Mouse (Mus musculus) C2C12 (cell line): ENCODE measurements at regions not wholly inside any gene's neighbourhood (a gene's known extent, or its start where the extent isn't known, plus 50 kb on each side); places are given as distances from the start of the nearest gene placed in this dataset.

Experiments used
- H3K27me3 ChIP-seq: one replicate; pipeline ENCODE4 v1.6.1; 2011; ENCODE audit not compliant: control insufficient read depth, insufficient read depth, insufficient read length
- H3K36me3 ChIP-seq: one replicate; pipeline ENCODE4 v1.6.1; 2011; ENCODE audit not compliant: control insufficient read depth, insufficient read depth
- H3K4me3 ChIP-seq: one replicate; pipeline ENCODE4 v1.5.1; 2011; ENCODE audit warnings: mild to moderate bottlenecking, control low read depth; ENCODE audit not compliant: poor library complexity, insufficient read depth, severe bottlenecking
- H3K79me2 ChIP-seq: one replicate; pipeline ENCODE4 v1.6.1; 2011; ENCODE audit not compliant: control insufficient read depth, insufficient read depth
- H3K79me3 ChIP-seq: one replicate; pipeline ENCODE4 v1.6.1; 2011; ENCODE audit warnings: low read depth, control low read depth
- H3ac ChIP-seq: one replicate; pipeline ENCODE3; 2011; ENCODE audit warnings: low read depth; ENCODE audit not compliant: control insufficient read depth, insufficient read length
- CEBPB ChIP-seq: IDR thresholded peaks from one replicate; pipeline ENCODE4 v1.6.1; 2011; ENCODE audit warnings: low read depth, mild to moderate bottlenecking, control low read depth, moderate library complexity
- CTCF ChIP-seq: IDR thresholded peaks from one replicate; pipeline ENCODE4 v1.5.1; 2011; ENCODE audit not compliant: control insufficient read depth, insufficient read depth, insufficient read length
- FOSL1 ChIP-seq: IDR thresholded peaks from one replicate; pipeline ENCODE4 v1.8.0; 2011; ENCODE audit warnings: mild to moderate bottlenecking, low read length; ENCODE audit not compliant: poor library complexity, insufficient read depth, severe bottlenecking
- MAX ChIP-seq: IDR thresholded peaks from one replicate; pipeline ENCODE4 v1.6.1; 2011; ENCODE audit warnings: mild to moderate bottlenecking, control low read depth
- MYOD1 ChIP-seq: IDR thresholded peaks from one replicate; pipeline ENCODE4 v1.6.1; 2011; ENCODE audit warnings: low read depth; ENCODE audit not compliant: control insufficient read depth, insufficient read length
- MYOG ChIP-seq: IDR thresholded peaks from one replicate; pipeline ENCODE4 v1.6.1; 2011; ENCODE audit not compliant: control insufficient read depth, insufficient read length; ENCODE audit errors: extremely low read depth
- USF1 ChIP-seq: IDR thresholded peaks from one replicate; pipeline ENCODE4 v1.6.1; 2011; ENCODE audit warnings: low read depth, mild to moderate bottlenecking, control low read depth, moderate library complexity

DNA sequence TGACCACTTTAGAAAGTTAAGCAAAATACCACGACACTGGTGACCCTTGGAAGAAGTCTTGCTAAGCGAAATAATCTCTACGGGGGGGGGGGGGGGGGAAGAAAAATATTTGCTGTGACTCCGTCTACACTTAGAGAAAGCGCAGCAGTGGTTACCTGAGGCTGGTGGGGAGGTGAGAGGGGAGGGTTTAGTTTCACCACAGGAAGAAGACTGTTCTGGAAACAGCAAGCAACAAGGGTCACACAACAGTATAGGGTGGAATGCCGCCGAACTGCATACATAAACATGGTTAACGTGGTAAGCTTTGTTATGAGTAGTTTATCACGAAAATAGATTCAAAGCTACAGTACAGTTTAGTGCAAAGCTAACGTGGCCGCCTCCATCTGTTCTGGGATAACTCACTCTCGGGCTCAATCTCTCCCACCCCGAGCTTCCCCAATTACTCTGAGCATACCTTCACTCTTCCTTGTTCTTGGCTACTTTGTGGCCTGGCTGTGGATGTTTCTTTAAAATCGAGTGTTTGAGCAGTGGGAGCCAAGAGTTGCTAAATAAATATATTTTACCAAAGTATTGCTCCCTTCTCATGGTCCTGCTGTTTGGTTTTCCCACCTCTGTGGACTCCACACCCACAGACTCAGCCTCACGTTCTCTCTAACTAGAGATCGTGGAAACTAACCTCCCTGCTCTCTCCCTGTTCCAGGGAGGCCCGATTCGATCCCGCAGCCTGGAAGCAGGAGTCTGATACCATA lies 59.1 kb upstream of the Ptpn13 start:
- Histone ChIP-seq H3K79me2 (no peaks in the 10 kb centered on the region), H3K79me3 (no peaks in the 10 kb centered on the region), H3K27me3 (no peaks in the 10 kb centered on the region), H3ac (no peak overlapping the region), H3K36me3 (no peaks in the 10 kb centered on the region), H3K4me3 (no peak overlapping the region)
- TF ChIP-seq CEBPB, result no peak
- TF ChIP-seq USF1, result no peak
- no peak for TF ChIP-seq FOSL1
- TF ChIP-seq MYOG, result no peak
- no peak for TF ChIP-seq CTCF
- no peak for TF ChIP-seq MAX
- no peak for TF ChIP-seq MYOD1

DNA sequence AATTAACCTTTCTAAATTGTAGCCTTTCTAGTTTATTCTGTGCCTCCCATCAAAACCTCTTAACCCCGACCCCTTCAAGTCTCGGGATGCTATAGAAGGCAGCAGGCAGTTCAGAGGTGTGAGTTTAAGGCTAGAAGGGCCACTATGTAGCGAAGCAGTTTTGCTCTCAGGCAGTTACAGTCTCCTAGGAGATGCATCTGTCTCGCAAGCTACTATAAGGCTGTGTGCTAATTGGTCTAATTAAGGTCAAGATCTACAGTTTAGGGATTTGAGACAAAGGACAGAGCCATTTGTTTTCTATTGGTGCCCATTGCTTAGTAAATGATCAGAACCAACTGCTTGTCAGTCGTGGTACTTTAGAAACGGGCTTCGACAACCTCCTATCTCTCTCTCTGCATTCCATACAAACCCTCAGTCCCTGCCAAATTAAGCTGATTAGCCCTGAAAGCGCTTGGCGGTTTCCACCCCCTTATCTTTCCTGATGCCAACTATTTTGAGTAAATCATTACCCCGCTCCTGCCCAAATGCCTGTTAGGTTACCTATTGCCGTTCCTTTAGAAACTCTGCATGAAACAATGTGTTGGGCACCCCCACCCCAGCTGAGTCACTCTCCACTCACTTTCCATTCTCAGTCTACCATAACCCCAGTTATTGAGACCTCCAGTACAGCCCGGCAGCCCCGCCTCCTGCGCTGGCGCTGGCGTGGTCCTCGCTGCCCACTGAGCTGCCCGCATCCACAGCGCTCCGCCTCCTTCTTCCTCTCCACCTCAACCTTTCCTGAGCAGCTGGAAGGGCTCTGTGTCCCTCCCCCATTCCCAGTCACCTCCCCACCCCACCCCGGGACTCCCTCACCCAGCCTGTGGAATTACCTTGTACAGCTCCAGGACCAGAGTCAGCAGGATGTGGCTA lies 59.9 kb upstream of the Ptpn13 start:
- Histone ChIP-seq H3K79me2 (no peaks in the 10 kb centered on the region), H3K27me3 (no peaks in the 10 kb centered on the region), H3K79me3 (no peaks in the 10 kb centered on the region), H3K4me3 (no peak overlapping the region), H3ac (no peak overlapping the region), H3K36me3 (no peaks in the 10 kb centered on the region)
- TF ChIP-seq CEBPB, result no peak
- no peak for TF ChIP-seq FOSL1
- TF ChIP-seq USF1, result no peak
- TF ChIP-seq MAX, result no peak
- TF ChIP-seq CTCF, result no peak
- TF ChIP-seq MYOD1, result no peak
- TF ChIP-seq MYOG, result no peak

DNA sequence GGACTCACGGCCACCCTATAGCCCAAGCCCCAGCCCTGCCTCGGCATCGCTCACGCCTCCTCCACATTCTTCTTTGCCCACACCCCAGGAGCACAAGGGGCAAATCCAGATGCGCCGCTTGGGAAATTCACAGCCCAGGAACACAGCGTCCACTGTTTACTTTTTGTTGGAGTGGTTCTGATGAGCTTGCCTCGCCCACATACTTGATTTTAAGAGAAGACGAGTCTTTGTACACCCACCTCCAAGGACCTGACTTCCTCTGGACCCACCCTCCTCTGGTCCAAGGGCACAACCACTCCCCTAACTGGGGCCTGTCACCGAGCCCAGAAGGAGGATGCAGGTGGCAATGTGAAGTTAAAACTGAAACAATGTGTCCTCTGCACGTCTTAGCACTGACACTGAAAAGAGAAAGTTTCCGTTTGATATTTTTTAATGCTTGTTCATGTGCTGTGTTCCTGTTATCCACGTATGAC lies 64.2 kb upstream of the Ptpn13 start:
- Histone ChIP-seq H3K79me3 (no peaks in the 10 kb centered on the region), H3ac (no peak overlapping the region), H3K4me3 (no peak overlapping the region), H3K79me2 (no peaks in the 10 kb centered on the region), H3K36me3 (no peaks in the 10 kb centered on the region), H3K27me3 (no peaks in the 10 kb centered on the region)
- TF ChIP-seq MYOD1, result no peak

- no peaks in the 10 kb centered on the region for H3K79me2 ChIP-seq
- no peaks in the 10 kb centered on the region for H3K27me3 ChIP-seq
- no peak for TF ChIP-seq FOSL1
- TF ChIP-seq CTCF, result no peak
- TF ChIP-seq MAX, result no peak
- TF ChIP-seq USF1, result no peak
- TF ChIP-seq MYOG, result no peak
- TF ChIP-seq CEBPB, result no peak
- TF ChIP-seq MYOD1, result no peak
- no peaks in the 10 kb centered on the region for H3K36me3 ChIP-seq
- H3K4me3 ChIP-seq, result no peak overlapping the region
- no peaks in the 10 kb centered on the region for H3K79me3 ChIP-seq
- no peak overlapping the region for H3ac ChIP-seq
Observed at GRCm38 (mm10) chr5:103360360-103360759, 64.6 kb upstream of the Ptpn13 start.

GRCm38 (mm10) chr5:103357558-103357957 lies 67.4 kb upstream of the Ptpn13 start:
- H3ac ChIP-seq, result no peak overlapping the region
- no peaks in the 10 kb centered on the region for H3K36me3 ChIP-seq
- no peaks in the 10 kb centered on the region for H3K79me3 ChIP-seq
- H3K4me3 ChIP-seq, result no peak overlapping the region
- H3K79me2 ChIP-seq, result no peaks in the 10 kb centered on the region
- peaks cover 4% of the 10 kb centered on the region for H3K27me3 ChIP-seq
- TF ChIP-seq MAX (no peak), MYOD1 (no peak), CTCF (no peak), MYOG (no peak), CEBPB (no peak), USF1 (no peak), FOSL1 (no peak)

GRCm38 (mm10) chr5:103356500-103356899 lies 68.5 kb upstream of the Ptpn13 start:
- no peak overlapping the region for H3K4me3 ChIP-seq
- no peaks in the 10 kb centered on the region for H3K79me2 ChIP-seq
- H3K79me3 ChIP-seq, result no peaks in the 10 kb centered on the region
- H3K36me3 ChIP-seq, result no peaks in the 10 kb centered on the region
- H3K27me3 ChIP-seq, result peaks cover 4% of the 10 kb centered on the region
- TF ChIP-seq FOSL1 (no peak), CEBPB (no peak), MYOD1 (no peak), MAX (no peak), MYOG (no peak), USF1 (no peak), CTCF (no peak)
- H3ac ChIP-seq, result no peak overlapping the region
